Comparison of ENCODE assay signal across 21 mouse cellular contexts in genomic region chrX:144149987-144150386, GRCm38 (mm10). TPM values are rescaled to one million over a fixed set of nuclear protein-coding genes. Genes with fewer than 3 reads are reported as not detected.
DNase-seq lines count a peak whose midpoint lies in the region; ATAC-seq and TF ChIP-seq lines count a peak whose summit lies in the region.
"Had no signal": no experiment of that assay in that cellular context is flagged by ENCODE, and none has a peak within 500 bp of the region (broad histone marks: within the 10 kb centered on the region; RNA-seq: fewer than 3 reads in every experiment).

No protein-coding gene starts in this region.

- H3K27me3 ChIP-seq in forebrain, embryonic 13.5 days: no peaks in the 10 kb centered on the region
- no peaks in the 10 kb centered on the region for H3K27me3 ChIP-seq in forebrain, postnatal 0 days (ENCODE audit: insufficient read depth, low read length)
- H3K27me3 ChIP-seq: CH12.LX; forebrain, embryonic 15.5 days had no signal

- 0 out of 2 replicates have a peak, but pooled peaks have one; percentile 16 for ATAC-seq in forebrain, embryonic 13.5 days
- ATAC-seq in forebrain, postnatal 0 days: no peak
- ATAC-seq: CD4-positive, CD25-positive, alpha-beta regulatory T cell, adult 4 months; forebrain, embryonic 15.5 days had no signal

- no peak overlapping the region for H3K9ac ChIP-seq in forebrain, embryonic 13.5 days
- H3K9ac ChIP-seq in forebrain, postnatal 0 days: no peak overlapping the region
- H3K9ac ChIP-seq: embryonic facial prominence, embryonic 12.5 days; forebrain, embryonic 15.5 days had no signal

- TF ChIP-seq CTCF in forebrain, postnatal 0 days (IDR thresholded peaks at IDR 0.05; ENCODE audit: low read depth): no peak

- H3K27ac ChIP-seq in forebrain, embryonic 13.5 days: no peak overlapping the region
- no peak overlapping the region for H3K27ac ChIP-seq in forebrain, postnatal 0 days (ENCODE audit: low read depth, low read length)
- H3K27ac ChIP-seq: embryonic facial prominence, embryonic 10.5 days; embryonic facial prominence, embryonic 12.5 days; forebrain, embryonic 15.5 days had no signal

- WGBS in forebrain, embryonic 13.5 days: 41% methylated on average over 2 of the region's 2 CpGs
- 50% methylated on average over 2 of the region's 2 CpGs for WGBS in forebrain, postnatal 0 days

- no peak overlapping the region for H3K4me3 ChIP-seq in forebrain, embryonic 13.5 days
- H3K4me3 ChIP-seq in forebrain, postnatal 0 days (ENCODE audit: low read depth, low read length): no peak overlapping the region
- H3K4me3 ChIP-seq: embryonic facial prominence, embryonic 10.5 days; embryonic facial prominence, embryonic 12.5 days; forebrain, embryonic 15.5 days had no signal

- no peaks in the 10 kb centered on the region for H3K4me1 ChIP-seq in forebrain, embryonic 13.5 days
- no peaks in the 10 kb centered on the region for H3K4me1 ChIP-seq in forebrain, postnatal 0 days (ENCODE audit: insufficient read depth)
- H3K4me1 ChIP-seq: embryonic facial prominence, embryonic 10.5 days; embryonic facial prominence, embryonic 12.5 days; forebrain, embryonic 15.5 days had no signal

- DNase-seq in forebrain, postnatal 0 days: no peak
- DNase-seq in ES-CJ7 (ENCODE audit: low read depth, low spot score) (peak; percentile 4), ZHBTc4 (ENCODE audit: low read depth, low spot score) (peak; percentile 36)
- no peak for DNase-seq in cerebellum, postnatal 10 days
- DNase-seq: adrenal gland, adult 2 months; adrenal gland, postnatal 10 days; adrenal gland, postnatal 25 days; B cell, adult 2 months; cerebellum, adult 11 months; cerebellum, adult 18-20 months; cerebellum, adult 8-10 months; cerebellum, adult 9-11 months; cerebellum, postnatal 25 days had no signal

- no peak overlapping the region for H3K4me2 ChIP-seq in forebrain, embryonic 13.5 days
- H3K4me2 ChIP-seq in forebrain, postnatal 0 days (ENCODE audit: low read depth): no peak overlapping the region
- H3K4me2 ChIP-seq: embryonic facial prominence, embryonic 12.5 days; forebrain, embryonic 15.5 days had no signal

- H3K9me3 ChIP-seq in forebrain, embryonic 13.5 days (replicated peaks): no peaks in the 10 kb centered on the region
- H3K9me3 ChIP-seq in forebrain, postnatal 0 days (ENCODE audit: low read length): no peaks in the 10 kb centered on the region
- H3K9me3 ChIP-seq: embryonic facial prominence, embryonic 10.5 days; embryonic facial prominence, embryonic 12.5 days; forebrain, embryonic 15.5 days had no signal

- no peaks in the 10 kb centered on the region for H3K36me3 ChIP-seq in forebrain, embryonic 13.5 days (ENCODE audit: poor library complexity, severe bottlenecking)
- H3K36me3 ChIP-seq in forebrain, postnatal 0 days (ENCODE audit: insufficient read depth): no peaks in the 10 kb centered on the region
- H3K36me3 ChIP-seq: embryonic facial prominence, embryonic 10.5 days; embryonic facial prominence, embryonic 12.5 days; forebrain, embryonic 15.5 days had no signal

RNA-seq across cellular contexts. Expression of gene A730046J19Rik, which starts 3.5 kb away (rescaled TPM):
- polyA plus RNA-seq in forebrain, embryonic 13.5 days (2015; fragmentation: Nextera tagmentation; extraction: Ambion mirVana): 0.21 TPM in 2 replicates
- total RNA-seq in forebrain, postnatal 0 days (2014; rRNA removed): 0.15 and 0.29 TPM in 2 replicates
- 0.16 and 0.39 TPM in 2 replicates for polyA plus RNA-seq in forebrain, postnatal 0 days (2015; fragmentation: Nextera tagmentation; extraction: Ambion mirVana)
- total RNA-seq: CH12.LX, MEL had no signal
- polyA plus RNA-seq: CD4-positive, CD25-positive, alpha-beta regulatory T cell, adult 4 months; cortical plate, adult 2 months had no signal

Comparison
In these comparisons a context has a peak if more than half of its experiments do, and no peak if none do; other contexts are left out.
1. DNase-seq: peak in ES-CJ7 (single experiment) and ZHBTc4 (single experiment); none in forebrain, postnatal 0 days (single experiment) and cerebellum, postnatal 10 days (0 of 2).